Mouse (Mus musculus) MN1 (cell line): Measurements from ENCODE around the gene Rab24.

Source experiments
- DNase-seq: peaks from one replicate; pipeline ENCODE4 v3.0.0-alpha.2; 2016; ENCODE audit warnings: low spot score

The Rab24 gene

DNA sequence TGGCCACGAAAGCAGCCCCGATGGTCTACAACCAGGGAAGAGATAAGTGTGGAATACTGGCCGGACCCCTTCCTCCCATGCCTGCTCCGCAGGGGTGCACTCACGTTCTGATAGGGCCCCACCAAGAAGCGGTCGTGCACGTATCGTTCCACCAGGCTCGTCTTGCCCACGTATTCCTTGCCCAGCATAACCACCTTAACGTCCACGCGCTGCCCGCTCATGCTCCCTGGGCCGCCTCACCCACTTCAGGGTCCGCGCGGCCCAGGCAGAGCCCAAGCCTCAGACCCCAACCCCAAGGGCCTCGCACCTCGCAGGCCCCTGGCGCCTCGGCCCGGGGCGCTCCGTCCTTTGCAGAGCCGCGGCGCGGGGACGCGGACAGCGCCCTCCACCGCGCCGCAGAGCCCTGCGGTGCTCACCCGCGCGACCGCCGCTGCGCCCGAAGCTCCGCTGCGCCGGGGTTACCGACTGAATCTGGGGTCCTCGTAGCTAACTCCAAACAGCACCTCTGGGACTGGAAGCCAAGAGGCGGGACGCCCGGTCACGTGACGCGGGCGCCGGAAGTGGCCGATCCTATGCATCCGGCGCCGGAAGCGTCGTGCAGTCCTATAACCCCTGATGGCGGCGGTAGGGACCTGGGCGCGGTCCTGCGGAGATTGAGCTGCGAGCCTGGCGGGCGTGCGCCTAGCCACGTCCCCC is at the start of gene Rab24:
Gene Rab24, minus strand, starts transcription at position 513 of the 696 bp plus-strand sequence.
- peak; percentile 92 for DNase-seq

DNA sequence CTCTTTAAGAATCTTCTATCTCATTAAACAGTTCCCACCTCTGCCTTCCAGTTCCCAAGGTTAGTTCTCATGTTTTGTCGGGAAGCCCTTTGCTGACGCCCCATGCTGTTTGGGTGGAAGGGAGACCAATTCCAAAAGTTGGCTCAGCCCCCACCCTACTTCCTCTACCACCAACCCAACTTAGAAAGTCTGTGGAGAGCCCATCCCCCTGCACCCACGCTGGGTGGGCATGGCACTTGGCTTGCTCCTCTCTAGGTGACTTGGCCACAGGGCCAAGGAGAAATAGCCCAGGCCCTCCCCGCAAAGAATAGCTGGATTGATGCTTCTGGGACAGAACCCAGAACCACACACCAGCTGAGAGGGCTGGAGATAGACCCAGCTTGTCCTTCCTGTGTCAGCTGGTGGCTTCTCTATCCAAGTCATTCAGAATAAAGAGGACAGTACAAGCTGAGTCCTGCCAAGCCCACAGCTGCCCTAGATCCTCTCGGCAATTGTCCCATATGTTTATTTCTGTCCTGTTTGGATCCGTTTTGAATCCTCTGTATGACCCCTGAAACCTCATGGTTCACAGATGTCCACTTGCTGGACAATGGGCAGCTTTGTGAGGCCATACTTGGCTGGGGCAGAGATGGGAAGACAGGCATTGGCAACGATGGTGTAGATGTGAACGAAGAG is 49.4 kb upstream of the Rab24 start:
- DNase-seq: no peak

GRCm38 (mm10) chr13:55370234-55370633 is 48.5 kb upstream of the Rab24 start:
- no peak for DNase-seq

- peak; percentile 34 for DNase-seq
Observed at GRCm38 (mm10) chr13:55369531-55370114, 47.9 kb upstream of the Rab24 start, which contains the start of gene Rgs14. Gene Rgs14 (plus strand): TSS chr13:55369732.

- no peak for DNase-seq
Observed at GRCm38 (mm10) chr13:55368401-55368800, 46.7 kb upstream of the Rab24 start.

DNA sequence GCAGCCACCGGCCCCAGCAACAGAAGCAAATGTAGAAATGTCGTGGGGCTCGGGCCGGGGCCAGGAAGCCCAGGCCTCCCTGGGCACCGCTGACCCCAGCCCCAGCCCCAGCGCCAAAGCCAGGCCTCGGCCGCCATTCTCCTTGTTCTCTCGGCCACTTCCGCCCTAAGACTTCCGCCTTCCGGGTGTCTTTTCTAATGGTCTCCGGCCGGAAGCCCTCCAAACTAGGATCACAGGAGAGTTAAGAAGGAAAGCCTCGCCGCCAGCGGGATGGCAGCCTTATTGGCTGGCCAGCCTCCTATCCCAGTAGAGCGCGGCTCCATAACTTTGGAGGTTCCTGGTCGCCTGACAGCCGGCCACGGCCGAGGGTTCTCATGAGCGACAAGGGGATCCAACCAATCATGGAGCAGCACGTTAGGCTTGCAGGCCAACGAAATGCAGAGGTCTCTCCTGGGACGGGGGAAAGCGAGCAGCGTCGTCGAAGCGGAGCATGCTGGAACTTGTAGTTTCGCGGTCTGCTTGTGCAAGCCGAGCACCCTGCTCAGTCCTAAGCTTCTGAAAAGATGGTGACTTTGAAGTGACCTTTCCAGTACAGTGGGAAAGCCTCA is 40.8 kb upstream of the Rab24 start, which contains the start of gene Lman2:
Gene Lman2, minus strand, starts transcription at position 331 of the 608 bp plus-strand sequence.
- peak; percentile 99 for DNase-seq

- DNase-seq: no peak
Observed at GRCm38 (mm10) chr13:55361974-55362452, 40.3 kb upstream of the Rab24 start.

GRCm38 (mm10) chr13:55361145-55361544 is 39.4 kb upstream of the Rab24 start:
- DNase-seq: no peak

DNA sequence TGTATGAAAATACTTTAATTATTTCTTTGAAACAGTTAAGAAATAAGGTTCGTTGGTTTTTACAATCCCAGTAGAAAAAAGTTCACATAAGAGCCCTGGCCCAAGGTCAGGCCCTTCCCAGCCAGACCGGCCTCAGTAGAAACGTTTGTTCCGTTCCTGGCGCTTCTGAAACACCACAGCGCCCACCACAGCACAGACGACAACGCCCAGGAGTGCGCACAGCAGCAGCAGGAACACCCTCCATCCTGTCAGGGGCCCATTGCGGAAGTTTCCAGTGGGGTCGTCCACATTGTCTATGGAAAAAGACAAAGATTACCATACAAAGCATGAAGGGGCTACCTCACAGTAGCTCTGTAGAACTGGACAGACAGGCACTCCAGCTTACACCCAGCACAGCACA is 25.0 kb upstream of the Rab24 start:
- no peak for DNase-seq

DNA sequence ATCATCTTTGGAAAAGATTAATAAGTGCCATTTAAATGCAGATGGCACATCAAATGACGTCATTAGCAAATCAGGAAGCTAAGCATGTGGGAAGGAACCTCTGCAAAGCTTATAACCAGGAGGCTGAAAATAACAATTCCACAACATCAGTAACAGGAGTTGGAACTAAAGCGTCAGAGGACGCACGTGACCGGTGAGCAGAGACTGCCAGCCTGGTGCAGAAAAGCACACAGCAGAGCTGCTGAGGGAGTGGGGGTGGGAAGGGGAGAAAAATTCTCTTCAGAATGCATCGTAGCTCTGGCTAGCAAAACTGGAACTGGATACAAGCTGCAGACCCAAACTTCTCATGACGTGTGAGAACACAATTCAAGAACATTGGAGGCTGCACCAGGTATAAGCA is 22.5 kb upstream of the Rab24 start:
- DNase-seq: no peak

DNA sequence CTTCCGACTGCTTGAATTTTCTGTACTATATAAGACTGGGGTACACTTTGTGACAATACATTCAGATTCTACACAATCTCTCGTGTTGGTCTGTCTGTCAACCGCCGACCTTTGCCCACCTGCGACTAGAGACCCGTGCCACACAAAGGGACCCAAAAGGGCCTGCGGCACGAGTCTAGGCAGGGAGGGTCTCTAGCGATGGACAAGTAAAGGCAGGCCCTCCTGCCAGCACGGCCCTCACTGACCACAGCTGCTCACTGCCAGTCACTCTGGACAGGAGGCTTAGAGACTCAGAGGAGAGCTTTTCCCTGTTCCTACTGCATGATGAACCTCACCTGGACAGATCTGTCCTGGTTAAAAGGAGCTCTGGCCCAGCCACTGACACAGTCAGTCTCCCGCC is 20.7 kb upstream of the Rab24 start:
- DNase-seq: no peak

- DNase-seq: no peak
Observed at GRCm38 (mm10) chr13:55339259-55339658, 17.5 kb upstream of the Rab24 start.

DNA sequence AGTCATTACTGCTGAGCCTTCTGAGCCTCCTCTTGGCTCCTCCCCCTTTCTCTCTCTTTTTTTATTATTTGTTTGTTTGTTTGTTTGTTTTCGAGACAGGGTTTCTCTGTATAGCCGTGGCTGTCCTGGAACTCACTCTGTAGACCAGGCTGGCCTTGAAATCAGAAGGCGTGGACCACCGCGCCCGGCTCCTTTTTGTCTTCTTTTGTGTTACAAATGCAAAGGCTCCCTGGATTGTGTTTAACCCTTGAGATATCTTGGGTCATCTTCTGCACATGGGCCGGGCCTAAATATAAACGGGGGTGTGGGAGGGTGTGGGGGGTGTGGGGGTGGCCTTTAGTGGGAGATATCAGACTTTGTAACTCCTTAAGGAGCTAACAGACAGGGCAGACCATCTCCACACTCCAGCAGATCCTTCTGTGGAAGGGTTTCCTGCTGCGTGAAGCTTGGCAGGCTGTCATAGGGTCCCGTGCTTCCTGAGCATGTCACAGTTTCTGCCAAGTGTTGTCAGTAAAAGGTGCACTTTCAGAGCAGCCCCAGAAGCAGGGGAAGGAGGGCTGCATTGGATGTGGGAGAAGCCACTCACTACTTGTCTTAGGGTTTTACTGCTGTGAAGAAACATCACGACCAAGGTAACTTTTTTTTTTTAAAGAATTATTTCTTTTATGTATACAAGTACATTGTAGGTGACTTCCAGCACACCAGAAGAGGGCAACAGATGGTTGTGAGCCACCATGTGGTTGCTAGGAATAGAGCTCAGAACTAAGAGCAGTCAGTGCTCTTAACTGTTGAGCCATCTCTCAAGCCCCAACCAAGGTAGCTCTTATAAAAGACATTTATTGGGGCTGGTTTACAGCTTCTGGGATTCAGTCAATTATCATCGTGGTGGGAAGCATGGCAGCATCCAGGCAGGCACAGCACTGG is 16.6 kb upstream of the Rab24 start:
- no peak for DNase-seq

- DNase-seq: no peak
Observed at GRCm38 (mm10) chr13:55337341-55337975, 15.7 kb upstream of the Rab24 start.

DNA sequence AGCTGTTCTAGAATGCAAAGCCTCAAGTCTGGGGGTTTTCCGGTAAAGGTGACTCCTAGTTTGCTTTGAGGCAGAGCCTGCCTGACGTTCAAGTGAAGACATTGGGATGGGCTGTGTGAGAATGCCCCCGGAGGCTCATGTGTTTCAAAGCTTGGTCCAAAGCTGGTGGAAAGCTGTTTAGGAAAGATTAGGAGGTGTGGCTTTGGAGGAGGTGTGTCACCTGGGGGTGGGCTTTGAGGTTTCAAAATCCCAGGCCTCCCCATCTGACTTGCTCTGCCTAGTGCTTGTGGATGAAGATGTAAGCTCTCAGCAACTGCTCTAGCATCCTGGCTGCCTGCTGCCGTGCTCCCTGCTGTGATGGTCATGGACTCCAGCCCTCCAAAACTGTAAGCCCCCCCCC is 14.0 kb upstream of the Rab24 start:
- no peak for DNase-seq

DNA sequence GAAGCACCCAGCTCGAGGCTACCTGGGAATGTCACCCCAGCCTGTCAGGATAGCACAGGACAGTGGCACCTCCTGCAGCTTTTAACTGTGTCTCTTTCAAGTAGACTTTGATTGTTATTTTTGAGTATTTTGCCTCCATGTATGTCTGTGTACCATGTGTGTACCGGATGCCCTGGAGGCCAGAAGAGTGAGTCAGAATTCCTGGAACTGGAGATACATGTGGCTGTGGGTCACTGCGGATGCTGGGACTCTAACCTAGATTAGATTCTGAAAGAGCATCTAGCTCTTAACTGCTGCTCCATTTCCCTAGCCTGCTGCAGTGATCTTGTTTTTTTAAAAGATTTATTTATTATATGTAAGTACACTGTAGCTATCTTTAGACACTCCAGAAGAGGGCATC is 10.6 kb upstream of the Rab24 start:
- DNase-seq: peak; percentile 23

DNA sequence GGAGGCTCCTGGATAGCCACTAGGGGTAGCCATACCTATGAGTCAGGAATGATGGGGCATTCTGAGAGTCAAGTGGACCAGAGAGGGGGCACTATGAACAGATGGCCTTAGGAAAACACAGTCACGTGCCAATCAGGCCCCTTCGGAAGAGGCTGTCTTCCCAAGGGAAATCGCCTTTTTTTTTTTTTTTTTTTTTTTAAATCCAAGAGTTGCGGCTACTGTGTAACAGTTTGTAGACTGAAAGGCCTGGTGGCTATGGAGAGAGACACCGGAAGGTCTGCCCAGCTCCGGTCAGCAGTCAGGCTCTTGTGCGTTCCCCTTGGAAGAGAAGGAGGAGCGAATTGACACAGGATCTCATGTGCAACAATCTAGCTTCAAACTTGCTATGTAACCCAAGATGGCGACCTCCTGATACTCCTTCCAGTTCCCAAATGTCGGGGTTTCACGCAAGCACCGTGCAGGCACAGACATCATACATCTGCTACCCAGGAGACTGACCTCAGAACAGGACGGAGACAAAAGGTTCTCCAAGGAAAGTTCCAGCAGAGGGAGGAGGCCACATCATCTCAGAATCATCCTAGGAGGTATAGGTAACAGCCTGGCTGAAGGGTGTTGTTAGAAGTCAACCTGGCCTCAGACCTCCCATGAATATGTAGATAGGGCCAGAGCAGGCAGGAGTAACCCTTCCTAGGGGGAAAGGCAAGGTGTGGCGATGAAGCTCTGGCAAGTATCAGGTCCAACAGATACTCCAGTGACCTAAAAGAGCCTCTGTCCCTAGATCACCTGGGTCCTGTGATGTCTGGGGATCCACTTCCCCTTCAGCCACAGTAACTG is 9.0 kb upstream of the Rab24 start:
- DNase-seq: peak; percentile 97

DNA sequence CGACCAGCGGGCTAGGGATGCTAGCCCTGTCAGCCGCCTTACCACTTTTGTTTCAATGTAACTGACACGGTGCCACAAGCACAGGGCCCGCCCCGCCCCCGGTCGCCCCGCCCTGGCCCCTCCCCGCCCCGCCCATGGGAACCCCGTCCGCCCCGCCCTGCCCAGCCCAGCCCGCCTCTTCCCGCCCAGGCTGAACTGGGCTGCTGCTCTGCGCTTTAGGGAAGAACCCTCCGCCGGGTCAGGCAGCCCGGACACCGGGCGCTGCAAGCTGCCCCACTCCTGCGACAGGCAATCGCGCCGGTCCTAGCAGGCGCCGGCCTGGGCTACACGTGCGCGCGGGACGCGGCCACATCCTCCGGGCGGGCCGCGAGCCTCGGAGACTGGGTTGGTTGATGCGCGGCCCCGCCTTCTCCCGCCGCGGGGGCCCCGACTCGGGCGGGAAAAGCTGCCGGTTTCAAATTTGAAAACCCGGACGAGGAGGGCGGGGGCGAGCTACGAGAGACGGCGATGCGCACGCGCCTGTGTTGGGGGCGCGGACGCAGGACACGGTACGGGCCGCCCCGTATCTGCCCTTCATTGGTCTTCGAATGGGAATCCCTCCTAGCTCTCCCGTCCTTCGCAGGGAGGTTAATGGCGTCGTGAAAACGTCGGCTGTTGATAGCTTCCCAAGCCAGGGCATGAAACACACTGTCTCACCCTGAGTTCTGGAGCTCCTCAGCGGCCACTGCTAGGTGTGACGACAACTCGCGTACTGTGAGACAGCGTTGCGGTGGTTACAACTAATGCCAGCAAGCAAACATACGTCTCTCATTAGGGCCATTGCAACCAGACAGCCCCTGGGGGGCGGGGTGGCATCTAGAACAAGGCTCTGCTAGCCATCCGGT is 8.2 kb upstream of the Rab24 start, which contains the start of gene Mxd3:
Gene Mxd3, minus strand, starts transcription at position 141 of the 884 bp plus-strand sequence.
- DNase-seq: peak; percentile 89

GRCm38 (mm10) chr13:55329109-55329682 is 7.5 kb upstream of the Rab24 start:
- no peak for DNase-seq
